Mouse (Mus musculus) naive thymus-derived CD4-positive, alpha-beta T cell, adult 2 months (primary cell): ENCODE measurements around the gene Pelo.

Experiments
- DNase-seq: peaks from one replicate; pipeline ENCODE4 v3.0.0-alpha.2; 2011; ENCODE audit warnings: low read depth

Gene Pelo

GRCm38 (mm10) chr13:115090069-115090976, at the start of gene Pelo:
Gene Pelo (minus strand): TSS chr13:115090186.
- DNase-seq: peak; percentile 95

GRCm38 (mm10) chr13:115138513-115138912, 48.5 kb upstream of the Pelo start:
- no peak for DNase-seq

- DNase-seq: no peak
Measured at GRCm38 (mm10) chr13:115136761-115137160, 46.8 kb upstream of the Pelo start.

GRCm38 (mm10) chr13:115132435-115132834, 42.4 kb upstream of the Pelo start:
- no peak for DNase-seq

- DNase-seq: no peak
Measured at GRCm38 (mm10) chr13:115131381-115131780, 41.4 kb upstream of the Pelo start.

GRCm38 (mm10) chr13:115130035-115130434, 40.0 kb upstream of the Pelo start:
- no peak for DNase-seq

- no peak for DNase-seq
Measured at GRCm38 (mm10) chr13:115127826-115128225, 37.8 kb upstream of the Pelo start.

GRCm38 (mm10) chr13:115126534-115126933, 36.5 kb upstream of the Pelo start:
- DNase-seq: no peak

- DNase-seq: no peak
Measured at GRCm38 (mm10) chr13:115125130-115125529, 35.1 kb upstream of the Pelo start.

GRCm38 (mm10) chr13:115124521-115124920, 34.5 kb upstream of the Pelo start:
- DNase-seq: no peak

- DNase-seq: no peak
Measured at GRCm38 (mm10) chr13:115118756-115119155, 28.8 kb upstream of the Pelo start.

GRCm38 (mm10) chr13:115118195-115118594, 28.2 kb upstream of the Pelo start:
- no peak for DNase-seq

GRCm38 (mm10) chr13:115116930-115117621, 27.1 kb upstream of the Pelo start:
- no peak for DNase-seq

- no peak for DNase-seq
Measured at GRCm38 (mm10) chr13:115109628-115110027, 19.6 kb upstream of the Pelo start.

- no peak for DNase-seq
Measured at GRCm38 (mm10) chr13:115107436-115107835, 17.4 kb upstream of the Pelo start.

GRCm38 (mm10) chr13:115106183-115106582, 16.2 kb upstream of the Pelo start:
- no peak for DNase-seq

- no peak for DNase-seq
Measured at GRCm38 (mm10) chr13:115102754-115103153, 12.8 kb upstream of the Pelo start.

- no peak for DNase-seq
Measured at GRCm38 (mm10) chr13:115101355-115102191, 11.6 kb upstream of the Pelo start, which contains the start of the genes Gm49395 and Itga1. Gene Gm49395 (minus strand): TSS chr13:115101921. Gene Itga1 (minus strand): TSS chr13:115101964.

- no peak for DNase-seq
Measured at GRCm38 (mm10) chr13:115100381-115101177, 10.6 kb upstream of the Pelo start.

GRCm38 (mm10) chr13:115099381-115099780, 9.4 kb upstream of the Pelo start:
- DNase-seq: no peak

GRCm38 (mm10) chr13:115098227-115098626, 8.2 kb upstream of the Pelo start:
- DNase-seq: no peak
